Mouse (Mus musculus): ENCODE results near the gene Oog2.
"Not testable (repeated sequence)": the region's sequence is repeated elsewhere in the genome, so short reads cannot be mapped to it uniquely, and the experiment has no call there.

Gene Oog2

DNA sequence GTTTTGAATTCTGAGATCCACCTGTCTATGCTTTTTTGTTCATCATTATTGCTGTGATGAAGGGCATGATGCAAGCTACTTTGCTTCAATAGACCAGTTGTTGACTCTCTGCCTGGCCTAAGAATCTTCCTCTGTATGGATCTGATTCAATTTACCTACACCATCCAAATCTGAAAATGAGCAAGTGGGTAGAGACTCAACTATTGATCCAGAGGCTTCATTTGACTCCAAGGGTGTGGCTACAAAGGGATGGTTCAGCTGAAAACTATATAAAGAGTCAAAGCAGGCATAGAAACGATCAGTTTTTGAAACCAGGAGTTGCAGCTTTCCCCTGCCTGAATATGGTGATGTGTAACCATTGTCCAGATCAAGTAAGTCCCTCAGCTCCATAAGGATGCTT is at the start of gene Oog2:
Oog2 (plus strand) TSS at position 301 of the 400 bp plus-strand sequence.
- DNase-seq (ENCODE audit: extremely low read depth, low read depth), result no peak

DNA sequence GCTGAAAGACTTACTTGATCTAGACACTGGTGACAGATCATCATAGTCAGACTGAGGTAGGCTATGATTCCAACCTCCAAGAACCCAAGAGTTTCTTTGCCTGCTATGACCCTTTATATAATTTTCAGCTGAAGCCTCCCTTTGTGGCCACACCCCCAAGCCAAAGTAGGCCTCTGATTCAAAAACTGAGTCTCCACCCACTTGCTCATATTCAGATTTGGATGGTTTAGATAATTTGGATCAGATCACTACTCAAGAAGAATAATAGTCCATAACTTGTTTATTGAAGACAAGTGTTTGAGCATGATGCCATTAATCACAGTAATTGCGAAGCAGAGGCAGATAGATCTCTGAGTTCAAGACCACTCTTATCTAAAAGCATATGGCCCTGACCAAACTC is 28.0 kb upstream of the Oog2 start, which contains the start of gene Oog3:
Oog3 (minus strand) TSS at position 101 of the 400 bp plus-strand sequence.
- no peak for DNase-seq (ENCODE audit: extremely low read depth, low read depth)

DNA sequence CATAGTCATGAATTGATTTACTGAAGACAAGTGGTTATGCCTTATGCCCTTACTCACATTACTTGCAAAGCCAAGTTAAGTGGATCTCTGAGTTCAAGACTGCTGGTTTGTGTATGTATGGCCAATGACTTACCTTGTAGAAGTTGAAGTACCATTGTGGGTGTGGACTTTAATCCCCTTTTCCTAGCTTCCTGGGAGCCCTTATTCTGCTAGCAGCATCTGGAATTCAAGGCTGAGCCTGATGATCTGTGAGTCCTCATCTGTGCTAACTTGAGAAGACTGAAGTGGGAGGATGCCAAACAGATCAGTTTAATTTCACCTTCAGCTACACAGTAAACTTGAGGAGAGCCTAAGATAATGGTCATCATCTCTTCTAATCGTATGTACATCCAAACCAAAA is 22.7 kb downstream of the Oog2 start, which contains the start of gene C87977:
C87977 (minus strand) TSS at position 101 of the 400 bp plus-strand sequence.
- not testable (repeated sequence) for DNase-seq (ENCODE audit: extremely low read depth, low read depth)
